Mouse (Mus musculus): ENCODE measurements around the gene Tmcc2.

DNA sequence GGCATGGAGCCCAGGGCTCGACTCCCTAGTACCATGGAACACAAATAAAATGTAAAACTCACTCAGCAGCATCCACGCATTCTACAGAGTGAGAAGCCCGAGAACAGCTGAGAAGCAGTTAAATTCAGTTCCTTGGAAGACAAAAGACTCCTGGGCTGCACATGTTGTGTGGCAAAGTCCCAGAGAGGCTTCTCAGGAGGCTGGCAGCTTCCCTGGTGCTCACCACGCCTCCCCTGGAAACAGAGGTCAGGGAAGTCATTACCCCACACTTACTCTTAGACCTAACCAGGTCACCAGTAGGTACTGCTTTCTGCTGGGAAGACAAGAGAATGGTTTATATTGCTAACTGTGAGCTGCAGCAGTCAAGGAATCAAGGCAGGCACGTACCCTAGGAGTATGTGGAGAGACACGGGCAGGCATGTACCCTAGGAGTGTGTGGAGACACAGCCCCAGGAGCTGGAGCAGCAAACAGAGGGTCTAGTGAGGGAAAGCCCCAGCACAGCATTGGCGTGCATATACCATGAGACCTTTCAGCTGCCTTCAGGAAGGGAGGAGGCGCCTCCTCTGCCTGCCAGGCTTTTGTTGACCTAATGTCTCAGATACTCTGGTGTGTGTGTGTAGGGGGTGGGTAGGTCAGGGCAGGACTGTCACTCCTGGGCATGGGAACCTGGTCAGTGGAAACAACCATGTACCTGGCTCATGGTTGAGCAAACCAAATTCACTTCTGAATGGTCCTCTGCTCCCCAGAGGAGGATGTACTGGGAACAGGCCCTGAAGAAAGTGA lies 19.6 kb downstream of the Tmcc2 start:
- no peak for TF ChIP-seq EP300 (IDR thresholded peaks at IDR 0.05; ENCODE audit: low read depth)
- no peak for TF ChIP-seq CTCF (IDR thresholded peaks at IDR 0.05; ENCODE audit: low read depth)
